Mouse (Mus musculus) myocyte (in vitro differentiated cells): Measurements from ENCODE around the gene Mier3.

Experiments
- E2F4 ChIP-seq: IDR thresholded peaks from one replicate; pipeline ENCODE4 v1.6.1; 2011; ENCODE audit warnings: mild to moderate bottlenecking, control low read depth, moderate library complexity; ENCODE audit not compliant: insufficient read depth
- MAX ChIP-seq: IDR thresholded peaks from one replicate; pipeline ENCODE4 v1.6.1; 2011; ENCODE audit warnings: low read depth, mild to moderate bottlenecking, control low read depth
- MYOG ChIP-seq, 3 experiments: IDR thresholded peaks; one replicate each; pipeline ENCODE4 v1.6.1; 2011; ENCODE audit warnings: control low read depth in 2 of 3, low read depth in 2 of 3, mild to moderate bottlenecking in 2 of 3; ENCODE audit not compliant: insufficient read length in 2 of 3, control insufficient read depth in 1 of 3, insufficient read depth in 1 of 3
- POLR2A ChIP-seq: IDR thresholded peaks from one replicate; pipeline ENCODE4 v1.6.1; 2011; ENCODE audit warnings: low read depth, mild to moderate bottlenecking, control low read depth, moderate library complexity; ENCODE audit not compliant: insufficient read length
- POLR2AphosphoS2 ChIP-seq: IDR thresholded peaks from one replicate; pipeline ENCODE4 v1.6.1; 2011; ENCODE audit warnings: low read depth, control low read depth; ENCODE audit not compliant: insufficient read length
- REST ChIP-seq: IDR thresholded peaks from one replicate; pipeline ENCODE4 v1.6.1; 2011; ENCODE audit warnings: mild to moderate bottlenecking, control low read depth, moderate library complexity; ENCODE audit not compliant: insufficient read depth, insufficient read length
- TCF12 ChIP-seq: IDR thresholded peaks from one replicate; pipeline ENCODE4 v1.6.1; 2011; ENCODE audit warnings: mild to moderate bottlenecking, control low read depth; ENCODE audit not compliant: poor library complexity, insufficient read depth, severe bottlenecking
- USF1 ChIP-seq: IDR thresholded peaks from one replicate; pipeline ENCODE4 v1.6.1; 2011; ENCODE audit warnings: low read depth, mild to moderate bottlenecking, control low read depth, moderate library complexity

- TF ChIP-seq POLR2AphosphoS2 = no peak
- no peak for TF ChIP-seq POLR2A
- TF ChIP-seq TCF12 = no peak
- no peak for TF ChIP-seq MAX
- no peak for TF ChIP-seq E2F4
- TF ChIP-seq MYOG (IDR thresholded peaks at IDR 0.05; ENCODE audit: control insufficient read depth in 1 of 3, insufficient read depth in 1 of 3, insufficient read length in 2 of 3, low read depth in 2 of 3) = no peak
- TF ChIP-seq REST = no peak
- no peak for TF ChIP-seq USF1
Measured at GRCm38 (mm10) chr13:111726898-111727297, 46.1 kb downstream of the Mier3 start.
